Mouse (Mus musculus) heart, embryonic 16.5 days (tissue): ENCODE measurements at regions not wholly inside any gene's neighbourhood (a gene's known extent, or its start where the extent isn't known, plus 50 kb on each side); places are given as distances from the start of the nearest gene placed in this dataset.
A peak's percentile ranks its signal among the peaks of the same experiment; 100 is the strongest.

Experiments
- ATAC-seq: fragments of 200-750 bp; cut with Nextera tagmentation; replicated peaks from 2 replicates; pipeline ENCODE4 v1.8.0; 2017; ENCODE audit warnings: moderate number of reproducible peaks; ENCODE audit not compliant: insufficient read depth, low FRiP score; ENCODE audit errors: extremely low read depth
- H3K27ac ChIP-seq: fragments of 300-500 bp; sonication (generic); 2 replicates; pipeline ENCODE4 v1.5.1; 2014; ENCODE audit warnings: mild to moderate bottlenecking, low read length, control low read depth, moderate library complexity
- H3K27me3 ChIP-seq: fragments of 300-500 bp; sonication (generic); 2 replicates; pipeline ENCODE4 v1.6.1; 2014; ENCODE audit warnings: low read length, mixed read lengths; ENCODE audit not compliant: control insufficient read depth, insufficient read depth
- H3K36me3 ChIP-seq: fragments of 300-500 bp; sonication (generic); 2 replicates; pipeline ENCODE4 v1.6.1; 2014; ENCODE audit not compliant: control insufficient read depth, insufficient read depth
- H3K4me1 ChIP-seq: fragments of 300-500 bp; sonication (generic); 2 replicates; pipeline ENCODE4 v1.6.1; 2014; ENCODE audit warnings: low read length, mixed read lengths; ENCODE audit not compliant: control insufficient read depth, insufficient read depth
- H3K4me2 ChIP-seq: fragments of 300-500 bp; sonication (generic); 2 replicates; pipeline ENCODE4 v1.6.1; 2014; ENCODE audit warnings: low read depth, mild to moderate bottlenecking, control low read depth, low read length
- H3K4me3 ChIP-seq: fragments of 300-500 bp; sonication (generic); 2 replicates; pipeline ENCODE4 v1.5.1; 2014; ENCODE audit warnings: mild to moderate bottlenecking, control low read depth, low read length
- H3K9ac ChIP-seq: fragments of 300-500 bp; sonication (generic); 2 replicates; pipeline ENCODE4 v1.6.1; 2014; ENCODE audit warnings: low read length, control low read depth
- H3K9me3 ChIP-seq: fragments of 300-500 bp; sonication (generic); replicated peaks from 2 replicates; pipeline ENCODE4 v1.6.1; 2016; ENCODE audit warnings: low read length; ENCODE audit not compliant: control insufficient read depth
- WGBS: fragments of 180-500 bp; shearing (Covaris S2); extraction: QIAGEN DNeasy Blood & Tissue Kit; methylation state at CpG from one replicate; pipeline ENCODE4 v1.1.7; 2014; 5-methylcytosine and 5-hydroxymethylcytosine counted together

GRCm38 (mm10) chr15:13375590-13375989 lies 202.1 kb upstream of the Cdh6 start:
- no peaks in the 10 kb centered on the region for H3K36me3 ChIP-seq
- no peak for ATAC-seq
- no peak overlapping the region for H3K9ac ChIP-seq
- no peaks in the 10 kb centered on the region for H3K9me3 ChIP-seq
- H3K4me2 ChIP-seq, result no peak overlapping the region
- H3K27ac ChIP-seq, result no peak overlapping the region
- 65% methylated on average over 3 of the region's 3 CpGs for WGBS
- H3K4me3 ChIP-seq, result no peak overlapping the region
- no peaks in the 10 kb centered on the region for H3K27me3 ChIP-seq
- H3K4me1 ChIP-seq, result no peaks in the 10 kb centered on the region

DNA sequence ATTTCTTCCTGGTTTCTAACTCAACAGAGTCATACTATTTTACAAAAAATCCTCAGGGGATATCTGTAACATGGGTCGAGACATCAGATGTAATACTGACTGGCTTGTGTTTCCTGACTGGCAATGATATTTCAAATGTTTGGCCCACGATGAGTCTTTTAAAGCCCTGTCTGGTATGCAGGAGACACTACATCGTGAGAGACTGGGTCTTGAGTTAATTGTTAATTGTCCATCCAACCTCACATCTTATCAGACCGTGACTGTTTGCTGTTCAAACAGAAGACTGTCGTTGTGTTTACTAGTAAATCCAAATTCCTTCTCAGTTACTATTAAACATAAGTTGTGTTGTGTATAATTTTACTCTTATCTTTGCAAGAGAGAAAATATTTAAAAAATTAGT lies 195.3 kb upstream of the Cdh6 start:
- no peaks in the 10 kb centered on the region for H3K9me3 ChIP-seq
- no peak overlapping the region for H3K4me3 ChIP-seq
- peaks cover 6% of the 10 kb centered on the region; the same call in 1 of the 2 replicates for H3K4me1 ChIP-seq
- H3K9ac ChIP-seq, result no peak overlapping the region
- WGBS, result 64% methylated on average over 5 of the region's 5 CpGs
- no peaks in the 10 kb centered on the region for H3K36me3 ChIP-seq
- no peaks in the 10 kb centered on the region for H3K27me3 ChIP-seq
- ATAC-seq, result no peak
- H3K27ac ChIP-seq, result no peak overlapping the region
- H3K4me2 ChIP-seq, result no peak overlapping the region

- Histone ChIP-seq H3K36me3 (no peaks in the 10 kb centered on the region), H3K27me3 (no peaks in the 10 kb centered on the region), H3K27ac (no peak overlapping the region), H3K4me1 (peaks cover 6% of the 10 kb centered on the region; the same call in 1 of the 2 replicates), H3K9ac (no peak overlapping the region), H3K4me2 (0 out of 2 replicates have a peak overlapping the region, but pooled peaks have one; percentile 26), H3K4me3 (no peak overlapping the region), H3K9me3 (no peaks in the 10 kb centered on the region)
- ATAC-seq, result no peak
- WGBS, result 46% methylated on average over 16 of the region's 16 CpGs
Measured at GRCm38 (mm10) chr15:13367291-13367954, 193.9 kb upstream of the Cdh6 start.

DNA sequence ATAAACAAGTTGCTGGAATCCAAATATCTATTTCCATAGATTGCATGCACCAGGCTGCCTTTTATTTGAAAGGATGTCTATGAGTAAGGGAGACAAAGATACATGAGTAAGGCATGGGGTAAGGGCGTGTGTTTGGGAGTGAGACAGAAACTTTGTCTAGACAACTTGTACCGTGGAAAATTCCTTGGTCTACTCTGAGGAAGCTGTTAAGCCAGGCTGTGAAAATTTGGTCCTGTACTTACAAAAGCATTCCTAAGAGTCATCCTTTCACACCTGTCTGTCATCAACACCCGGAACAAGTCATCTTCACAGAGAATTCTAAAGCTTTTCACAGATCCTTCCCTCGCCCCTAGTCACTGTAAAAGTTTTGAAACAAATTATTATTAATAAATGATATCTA lies 193.1 kb upstream of the Cdh6 start:
- no peak for ATAC-seq
- Histone ChIP-seq H3K9ac (no peak overlapping the region), H3K36me3 (no peaks in the 10 kb centered on the region), H3K4me3 (no peak overlapping the region), H3K27me3 (no peaks in the 10 kb centered on the region), H3K4me1 (peaks cover 6% of the 10 kb centered on the region; the same call in 1 of the 2 replicates), H3K9me3 (no peaks in the 10 kb centered on the region), H3K4me2 (no peak overlapping the region), H3K27ac (no peak overlapping the region)
- WGBS, result 52% methylated on average over 4 of the region's 4 CpGs

- H3K9me3 ChIP-seq, result no peaks in the 10 kb centered on the region
- WGBS, result 41% methylated on average over 2 of the region's 2 CpGs
- no peak overlapping the region for H3K4me2 ChIP-seq
- ATAC-seq, result no peak
- H3K4me3 ChIP-seq, result no peak overlapping the region
- H3K36me3 ChIP-seq, result no peaks in the 10 kb centered on the region
- no peaks in the 10 kb centered on the region for H3K27me3 ChIP-seq
- no peaks in the 10 kb centered on the region for H3K4me1 ChIP-seq
- H3K27ac ChIP-seq, result no peak overlapping the region
- no peak overlapping the region for H3K9ac ChIP-seq
Measured at GRCm38 (mm10) chr15:13360741-13361140, 187.3 kb upstream of the Cdh6 start.

- Histone ChIP-seq H3K9me3 (no peaks in the 10 kb centered on the region), H3K27ac (no peak overlapping the region), H3K9ac (no peak overlapping the region), H3K27me3 (no peaks in the 10 kb centered on the region), H3K4me3 (no peak overlapping the region), H3K4me1 (no peaks in the 10 kb centered on the region), H3K4me2 (no peak overlapping the region), H3K36me3 (no peaks in the 10 kb centered on the region)
- no peak for ATAC-seq
- WGBS, result 42% methylated on average over 1 of the region's 1 CpGs
Measured at GRCm38 (mm10) chr15:13359026-13359425, 185.6 kb upstream of the Cdh6 start.

GRCm38 (mm10) chr15:13350321-13350720 lies 176.8 kb upstream of the Cdh6 start:
- Histone ChIP-seq H3K4me2 (no peak overlapping the region), H3K9ac (no peak overlapping the region), H3K36me3 (no peaks in the 10 kb centered on the region), H3K4me1 (no peaks in the 10 kb centered on the region), H3K4me3 (no peak overlapping the region), H3K27me3 (no peaks in the 10 kb centered on the region), H3K9me3 (no peaks in the 10 kb centered on the region), H3K27ac (no peak overlapping the region)
- no peak for ATAC-seq
- WGBS, result 83% methylated on average over 3 of the region's 3 CpGs

DNA sequence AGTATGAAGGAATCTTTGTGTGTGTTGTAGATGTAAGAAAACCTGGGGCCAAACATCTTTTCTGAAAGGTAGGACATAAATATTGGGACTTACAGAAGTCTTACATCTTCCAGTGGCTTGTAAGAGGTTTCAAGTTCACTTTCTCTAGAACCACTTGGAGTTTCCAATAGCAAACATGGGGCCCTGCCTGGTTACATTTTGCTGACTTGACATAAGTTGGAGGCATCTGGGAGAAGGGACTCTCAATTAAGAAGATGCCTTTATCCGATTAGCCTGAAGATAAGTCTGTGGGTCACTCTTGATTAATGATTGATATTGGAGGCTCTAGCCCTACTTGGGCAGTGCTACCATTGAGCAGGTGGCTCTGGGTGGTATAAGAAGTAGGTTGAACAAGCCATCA lies 162.9 kb upstream of the Cdh6 start:
- Histone ChIP-seq H3K9ac (no peak overlapping the region), H3K4me1 (no peaks in the 10 kb centered on the region), H3K36me3 (no peaks in the 10 kb centered on the region), H3K4me2 (no peak overlapping the region), H3K27ac (no peak overlapping the region), H3K27me3 (no peaks in the 10 kb centered on the region), H3K9me3 (no peaks in the 10 kb centered on the region), H3K4me3 (no peak overlapping the region)
- WGBS, result 84% methylated on average over 1 of the region's 1 CpGs
- ATAC-seq, result no peak

- H3K4me3 ChIP-seq, result no peak overlapping the region
- H3K4me1 ChIP-seq, result no peaks in the 10 kb centered on the region
- no peak overlapping the region for H3K4me2 ChIP-seq
- H3K27me3 ChIP-seq, result no peaks in the 10 kb centered on the region
- H3K9ac ChIP-seq, result no peak overlapping the region
- H3K27ac ChIP-seq, result no peak overlapping the region
- H3K36me3 ChIP-seq, result no peaks in the 10 kb centered on the region
- ATAC-seq, result no peak
- 62% methylated on average over 2 of the region's 2 CpGs for WGBS
- H3K9me3 ChIP-seq, result no peaks in the 10 kb centered on the region
Measured at GRCm38 (mm10) chr15:13324439-13324838, 151.0 kb upstream of the Cdh6 start.
